Mouse (Mus musculus): ENCODE measurements around the gene Ndfip2.

The Ndfip2 gene

GRCm38 (mm10) chr14:105258379-105259034 lies at the start of gene Ndfip2:
Ndfip2 (plus strand) TSS chr14:105258573.
- DNase-seq = peak; percentile 88

- DNase-seq = no peak
These were observed 38.6 kb upstream of the Ndfip2 start for GRCm38 (mm10) chr14:105219525-105220376.

DNA sequence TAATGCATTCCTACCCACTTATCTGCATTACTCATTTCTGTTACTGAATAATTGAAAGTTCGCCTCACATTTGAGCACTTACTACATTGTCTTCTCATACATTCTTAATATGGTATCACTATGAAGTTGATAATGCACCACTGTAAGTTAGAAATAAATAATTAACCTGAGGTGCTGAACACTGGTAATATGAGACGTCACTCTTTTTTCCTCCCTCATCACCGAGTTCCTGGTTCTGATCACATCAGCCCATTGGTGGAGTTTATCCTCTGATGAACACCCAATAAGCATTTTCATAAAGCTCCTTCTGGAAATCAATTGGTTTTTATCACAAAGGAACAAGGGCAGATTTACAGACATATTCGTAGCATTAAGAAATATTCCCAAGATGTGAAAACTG lies 36.1 kb upstream of the Ndfip2 start:
- DNase-seq = no peak

- DNase-seq = no peak
These were observed 32.6 kb upstream of the Ndfip2 start for GRCm38 (mm10) chr14:105225790-105226189.

GRCm38 (mm10) chr14:105232421-105232820 lies 26.0 kb upstream of the Ndfip2 start:
- peak; percentile 26 for DNase-seq

GRCm38 (mm10) chr14:105236596-105236995 lies 21.8 kb upstream of the Ndfip2 start:
- no peak for DNase-seq

- no peak for DNase-seq
These were observed 20.6 kb upstream of the Ndfip2 start for GRCm38 (mm10) chr14:105237736-105238135.

DNA sequence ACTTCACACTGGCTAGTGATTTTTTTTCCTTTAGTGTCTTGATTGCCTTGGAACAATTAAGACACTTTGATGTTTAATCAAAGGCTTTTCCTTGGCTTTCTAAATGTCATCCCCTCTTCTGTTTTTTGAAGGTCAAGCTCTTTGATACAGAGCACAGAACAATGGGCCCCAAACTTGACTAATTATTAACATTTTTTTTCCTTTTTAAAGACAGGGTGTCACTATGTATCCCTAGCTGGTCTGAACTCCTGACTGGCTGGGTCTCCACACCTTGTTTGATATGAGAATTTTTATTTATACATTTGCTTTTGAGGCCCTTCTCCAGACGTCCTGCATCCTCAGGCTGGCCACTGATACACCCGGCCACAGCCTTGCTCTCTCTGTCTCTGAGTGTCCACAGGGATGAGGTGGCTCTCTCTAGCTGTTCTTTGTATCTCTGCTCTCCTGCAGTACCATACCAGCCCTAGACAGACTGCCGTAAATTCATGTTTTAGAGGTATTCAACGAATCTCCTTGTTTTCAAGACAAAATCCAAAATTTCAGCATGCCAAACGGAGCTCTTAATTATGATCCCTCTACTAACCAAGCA lies 19.8 kb upstream of the Ndfip2 start:
- no peak for DNase-seq

GRCm38 (mm10) chr14:105240120-105240519 lies 18.3 kb upstream of the Ndfip2 start:
- DNase-seq = no peak

- DNase-seq = no peak
These were observed 14.4 kb upstream of the Ndfip2 start for GRCm38 (mm10) chr14:105243805-105244443.

GRCm38 (mm10) chr14:105251038-105251437 lies 7.3 kb upstream of the Ndfip2 start:
- DNase-seq = no peak

DNA sequence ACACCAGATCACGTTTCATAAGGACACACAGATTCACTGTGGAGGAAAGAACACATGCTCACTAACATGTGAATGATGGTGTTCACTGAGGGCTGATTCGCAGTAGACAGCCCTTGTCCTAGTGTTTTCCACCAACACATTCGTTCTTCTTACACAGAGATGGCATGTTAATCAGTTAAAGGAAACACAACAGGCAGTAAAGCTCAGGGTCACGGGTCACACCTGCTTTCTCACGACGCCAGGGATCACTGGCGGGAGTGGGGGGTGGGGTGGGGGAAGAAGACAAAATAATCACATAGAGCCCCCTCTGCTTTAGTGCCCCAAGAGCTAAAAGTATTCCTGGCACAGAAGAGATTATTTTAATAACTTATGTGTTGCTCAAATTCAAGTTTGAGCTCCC lies 5.1 kb upstream of the Ndfip2 start:
- no peak for DNase-seq

DNA sequence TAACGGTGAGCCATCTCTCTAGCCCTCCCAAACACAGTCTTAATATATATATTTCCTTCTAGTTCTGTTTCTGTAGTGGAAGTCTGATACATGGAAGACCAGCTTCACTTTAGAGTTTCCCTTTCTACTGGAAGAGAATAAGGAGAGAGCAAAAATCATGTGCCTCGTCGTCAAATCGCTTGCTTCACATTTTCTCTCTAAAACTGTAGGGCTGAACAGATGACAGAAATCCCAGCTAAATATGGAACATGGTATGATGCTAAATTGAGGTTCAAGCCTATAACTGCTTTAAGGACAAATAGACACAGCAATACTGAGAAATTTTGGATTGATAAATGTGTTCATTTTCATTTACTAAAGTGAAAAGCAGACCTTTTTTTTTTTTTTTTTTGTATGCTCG lies 4.0 kb upstream of the Ndfip2 start:
- no peak for DNase-seq

GRCm38 (mm10) chr14:105255620-105256019 lies 2.8 kb upstream of the Ndfip2 start:
- DNase-seq = peak; percentile 20

DNA sequence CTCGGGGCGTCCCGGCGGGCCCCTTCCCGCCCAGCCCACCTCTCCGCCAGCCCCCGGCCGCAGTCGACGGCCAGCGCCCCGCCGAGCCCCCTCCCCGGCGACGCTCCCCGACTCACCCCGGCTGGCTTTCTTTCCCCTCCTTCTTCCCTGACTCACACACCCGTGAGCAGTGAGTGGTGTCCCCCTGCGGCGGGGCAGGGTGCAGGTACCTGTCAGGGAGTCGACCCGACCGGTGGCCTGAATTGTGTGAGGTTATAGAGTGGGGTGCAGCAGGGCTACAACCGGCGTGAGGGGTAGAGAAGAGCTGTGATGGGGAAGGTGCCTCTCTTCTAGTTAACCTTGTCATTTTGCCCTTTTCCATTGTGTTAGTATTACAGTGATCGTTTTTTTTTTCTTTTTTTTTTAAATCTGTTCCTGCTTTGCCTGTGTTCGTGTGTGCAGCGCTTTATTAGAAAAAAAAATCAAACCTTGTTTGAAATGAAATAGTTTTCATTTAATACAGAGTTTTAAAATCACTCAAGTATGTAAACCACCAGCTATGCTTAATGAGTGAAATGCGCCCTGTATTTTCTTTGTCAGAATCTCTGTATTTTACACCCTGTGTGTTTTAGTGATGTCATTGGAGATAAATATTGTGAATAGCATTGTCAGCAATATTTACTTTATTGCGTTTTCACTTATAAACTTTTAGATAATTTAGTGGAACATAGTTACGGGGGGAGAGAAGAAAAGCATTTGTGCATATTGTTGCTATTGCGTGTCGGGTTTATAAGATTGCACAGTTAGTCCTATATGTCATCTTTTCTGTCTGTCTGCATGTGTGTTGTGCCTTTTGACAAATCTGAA lies 885 bp downstream of the Ndfip2 start:
- DNase-seq = peak; percentile 44

DNA sequence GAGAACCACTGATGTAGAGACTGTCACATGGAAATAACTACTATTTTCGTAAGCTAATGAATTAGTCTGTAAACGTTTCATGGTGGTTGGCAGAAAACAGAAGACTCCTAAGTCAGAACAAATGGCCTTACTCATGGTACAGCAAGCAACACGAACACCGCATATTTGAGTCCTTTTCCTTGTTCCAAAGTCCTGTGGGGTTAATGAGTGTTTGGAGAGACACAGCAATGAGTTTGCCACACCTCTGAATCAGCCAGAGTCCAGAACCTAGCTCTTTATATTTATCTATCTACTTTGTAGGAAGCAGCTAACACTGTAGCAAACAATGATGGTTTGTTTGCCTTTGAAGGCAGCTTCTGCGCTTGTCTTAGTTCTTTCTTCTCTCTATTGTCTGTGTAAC lies 4.5 kb downstream of the Ndfip2 start:
- DNase-seq = peak; percentile 67

DNA sequence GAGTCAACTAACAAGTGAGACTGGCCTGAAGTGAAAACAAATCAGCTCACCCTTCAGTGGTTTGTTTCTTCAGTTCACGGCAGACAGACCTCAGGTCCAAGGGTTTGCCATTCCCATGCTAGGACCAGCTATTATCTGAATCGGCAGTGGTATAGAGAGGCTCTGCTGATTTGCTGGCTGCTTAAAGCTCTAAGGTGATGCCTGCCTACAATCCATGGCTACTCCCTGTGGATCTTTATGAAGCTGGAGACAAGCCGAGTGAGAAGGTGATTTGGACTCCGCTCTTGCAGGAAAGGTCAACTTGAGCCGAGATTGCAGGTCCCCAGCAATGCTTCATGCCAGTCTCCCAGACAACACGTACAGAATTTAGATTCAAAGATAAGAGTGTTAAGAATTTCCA lies 8.7 kb downstream of the Ndfip2 start:
- DNase-seq = peak; percentile 38

GRCm38 (mm10) chr14:105272030-105272429 lies 13.7 kb downstream of the Ndfip2 start:
- no peak for DNase-seq

DNA sequence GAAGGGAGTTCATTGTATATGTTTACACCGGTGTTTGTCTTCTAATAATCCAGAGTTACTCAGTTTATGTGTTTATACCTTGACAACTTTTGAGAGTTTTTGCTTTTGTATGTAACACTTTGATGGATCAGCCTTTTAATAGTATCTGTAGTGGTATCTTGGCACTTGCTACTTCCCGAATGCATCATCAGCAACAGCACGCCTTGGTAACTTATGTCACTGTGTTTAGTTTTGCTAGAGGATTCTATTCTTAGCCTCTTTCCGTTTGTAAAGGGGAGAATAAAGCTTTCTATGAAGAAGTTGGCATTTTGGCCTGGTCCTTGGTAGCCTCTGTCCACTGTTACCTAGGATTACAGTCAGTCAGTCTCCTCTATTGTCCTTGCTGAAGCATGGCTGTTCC lies 14.2 kb downstream of the Ndfip2 start:
- no peak for DNase-seq

DNA sequence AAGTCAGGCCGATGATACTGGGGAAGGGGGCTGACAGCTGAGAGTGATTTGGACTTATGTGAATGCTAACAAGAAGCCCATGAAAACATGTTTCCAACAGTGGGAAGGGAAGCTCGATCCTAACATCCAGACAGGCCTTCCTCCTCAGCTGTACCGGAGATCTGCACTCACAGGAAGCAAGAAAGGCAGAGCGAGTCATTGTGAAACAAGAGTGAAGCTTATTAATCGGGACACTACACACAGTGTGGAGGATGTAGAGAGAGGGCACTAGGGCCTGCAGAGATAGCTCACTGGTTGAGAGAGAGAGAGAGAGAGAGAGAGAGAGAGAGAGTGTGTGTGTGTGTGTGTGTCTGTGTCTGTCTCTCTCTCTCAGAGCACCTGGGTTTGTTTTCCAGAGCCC lies 16.8 kb downstream of the Ndfip2 start:
- DNase-seq = no peak

DNA sequence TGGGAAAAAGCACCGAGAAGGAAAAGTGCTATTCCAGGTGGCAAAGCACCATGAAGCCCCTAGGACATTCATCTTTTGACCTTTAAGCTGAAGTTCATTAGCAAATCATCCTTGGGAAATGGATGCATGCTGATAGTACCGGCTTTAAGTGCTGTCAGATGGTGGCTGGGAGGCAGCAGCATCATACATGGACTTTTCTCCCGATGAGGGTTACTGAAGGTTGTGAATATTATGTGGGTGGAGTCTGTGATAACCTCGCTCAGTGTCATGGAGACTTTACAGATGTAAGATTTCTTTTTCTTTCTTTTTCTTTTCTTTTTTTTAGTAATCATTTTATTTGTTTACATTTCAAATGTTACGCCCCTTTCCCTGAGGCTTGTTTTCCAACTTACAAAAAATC lies 18.9 kb downstream of the Ndfip2 start:
- DNase-seq = no peak

DNA sequence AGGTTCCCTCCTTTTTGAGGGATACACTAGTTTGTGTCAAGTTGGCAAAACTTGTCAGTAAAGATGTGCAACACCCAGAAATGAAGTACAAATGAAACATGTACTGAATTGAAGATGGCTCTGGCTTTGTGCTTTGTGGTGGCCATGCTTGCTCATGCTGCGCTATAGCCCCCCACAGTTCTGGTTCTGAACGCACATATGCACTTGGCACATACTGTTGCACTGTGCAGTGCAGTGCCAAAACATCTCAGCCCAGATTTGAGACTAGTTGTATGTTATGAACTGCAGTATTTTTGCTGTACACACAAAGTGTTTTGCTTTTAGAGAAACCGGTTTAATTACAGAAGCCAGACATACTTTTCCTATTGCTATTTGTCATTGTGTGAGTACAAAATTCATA lies 25.7 kb downstream of the Ndfip2 start:
- no peak for DNase-seq

DNA sequence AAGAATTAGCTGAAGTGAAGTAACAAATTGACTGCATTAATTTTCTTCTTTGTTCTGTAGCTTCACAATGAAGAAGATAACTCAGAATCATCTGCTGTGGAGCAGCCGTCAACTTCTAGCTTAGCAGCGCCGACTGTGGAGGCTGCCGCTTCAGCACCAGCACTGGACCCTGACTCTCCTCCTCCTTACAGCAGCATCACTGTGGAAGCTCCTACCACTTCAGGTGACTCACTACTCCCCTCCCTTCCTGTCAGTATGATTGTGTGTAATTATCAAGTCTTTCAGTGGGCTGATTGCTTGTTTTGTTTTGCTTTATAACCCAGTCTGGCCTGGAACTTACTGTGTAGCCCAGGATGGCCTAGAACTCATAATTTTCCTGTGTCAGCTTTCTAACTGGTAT lies 29.2 kb downstream of the Ndfip2 start:
- no peak for DNase-seq

All from kidney, adult 11 months (tissue).